Mouse (Mus musculus) 416B (cell line): ENCODE results near the gene Txn1.

Source experiments
- DNase-seq: peaks from one replicate; pipeline ENCODE4 v3.0.0; 2011; ENCODE audit warnings: low read depth

Gene Txn1

GRCm38 (mm10) chr4:57901210-57901609 is 55.0 kb downstream of the Txn1 start:
- peak; percentile 51 for DNase-seq

- DNase-seq: no peak
Measured at GRCm38 (mm10) chr4:57896631-57897030, 59.6 kb downstream of the Txn1 start.

GRCm38 (mm10) chr4:57895902-57896301 is 60.3 kb downstream of the Txn1 start:
- no peak for DNase-seq

- no peak for DNase-seq
Measured at GRCm38 (mm10) chr4:57895140-57895539, 61.1 kb downstream of the Txn1 start.
